Mouse (Mus musculus) kidney, embryonic 14.5 days (tissue): ENCODE measurements at regions not wholly inside any gene's neighbourhood (a gene's known extent, or its start where the extent isn't known, plus 50 kb on each side); places are given as distances from the start of the nearest gene placed in this dataset.

Experiments used
- ATAC-seq: fragments of 200-750 bp; cut with Nextera tagmentation; 2 replicates; pipeline ENCODE4 v1.8.0; 2017; ENCODE audit warnings: moderate number of reproducible peaks, mild to moderate bottlenecking, moderate TSS enrichment, moderate library complexity; ENCODE audit not compliant: low FRiP score, low TSS enrichment
- H3K27ac ChIP-seq: fragments of 300-500 bp; sonication (generic); 2 replicates; pipeline ENCODE4 v1.5.1; 2014; ENCODE audit warnings: low read depth, mild to moderate bottlenecking, low read length, moderate library complexity, mixed read lengths
- H3K27me3 ChIP-seq: fragments of 300-500 bp; sonication (generic); 2 replicates; pipeline ENCODE4 v1.6.1; 2014; ENCODE audit warnings: mild to moderate bottlenecking, low read length; ENCODE audit not compliant: control insufficient read depth, insufficient read depth
- H3K36me3 ChIP-seq: fragments of 300-500 bp; sonication (generic); 2 replicates; pipeline ENCODE4 v1.6.1; 2014; ENCODE audit warnings: low read length, mixed read lengths; ENCODE audit not compliant: control insufficient read depth, insufficient read depth
- H3K4me1 ChIP-seq: fragments of 300-500 bp; sonication (generic); 2 replicates; pipeline ENCODE4 v1.6.1; 2014; ENCODE audit warnings: low read length, mixed read lengths; ENCODE audit not compliant: control insufficient read depth, insufficient read depth
- H3K4me2 ChIP-seq: fragments of 300-500 bp; sonication (generic); replicated peaks from 2 replicates; pipeline ENCODE4 v1.6.1; 2014; ENCODE audit warnings: low read depth, mild to moderate bottlenecking, low read length
- H3K4me3 ChIP-seq: fragments of 300-500 bp; sonication (generic); 2 replicates; pipeline ENCODE4 v1.5.1; 2014; ENCODE audit warnings: mild to moderate bottlenecking, low read length
- H3K9ac ChIP-seq: fragments of 300-500 bp; sonication (generic); 2 replicates; pipeline ENCODE4 v1.6.1; 2014; ENCODE audit warnings: low read depth, mild to moderate bottlenecking, low read length, moderate library complexity
- H3K9me3 ChIP-seq: fragments of 300-500 bp; sonication (generic); 2 replicates; pipeline ENCODE4 v1.6.1; 2016; ENCODE audit warnings: low read length; ENCODE audit not compliant: control insufficient read depth
- WGBS: fragments of 180-500 bp; shearing (Covaris S2); extraction: QIAGEN DNeasy Blood & Tissue Kit; methylation state at CpG from one replicate; pipeline ENCODE4 v1.1.7; 2014; 5-methylcytosine and 5-hydroxymethylcytosine counted together

- peak overlapping the region; percentile 92; the same call in 1 of the 2 replicates for H3K27ac ChIP-seq
- no peaks in the 10 kb centered on the region for H3K9me3 ChIP-seq
- 36% methylated on average over 12 of the region's 12 CpGs for WGBS
- 0 out of 2 replicates have a peak, but pooled peaks cover 8% of the 10 kb centered on the region for H3K4me1 ChIP-seq
- no peaks in the 10 kb centered on the region for H3K27me3 ChIP-seq
- H3K4me3 ChIP-seq = no peak overlapping the region
- peak overlapping the region; percentile 40 for H3K9ac ChIP-seq
- ATAC-seq = no peak; the same call in 1 of the 2 replicates
- H3K4me2 ChIP-seq = peak overlapping the region; percentile 2; the same call in 1 of the 2 replicates
- no peaks in the 10 kb centered on the region for H3K36me3 ChIP-seq
Observed at GRCm38 (mm10) chr9:41447211-41447875, 285.8 kb upstream of the Ubash3b start.

- Histone ChIP-seq H3K36me3 (no peaks in the 10 kb centered on the region), H3K4me1 (0 out of 2 replicates have a peak, but pooled peaks cover 8% of the 10 kb centered on the region), H3K4me2 (no peak overlapping the region), H3K27me3 (no peaks in the 10 kb centered on the region), H3K27ac (peak overlapping the region; percentile 92; the same call in 1 of the 2 replicates), H3K4me3 (no peak overlapping the region), H3K9me3 (no peaks in the 10 kb centered on the region), H3K9ac (no peak overlapping the region)
- ATAC-seq = no peak
- 72% methylated on average over 9 of the region's 9 CpGs for WGBS
Observed at GRCm38 (mm10) chr9:41446431-41447203, 285.1 kb upstream of the Ubash3b start.

- Histone ChIP-seq H3K27me3 (no peaks in the 10 kb centered on the region), H3K9ac (no peak overlapping the region), H3K4me3 (no peak overlapping the region), H3K9me3 (peaks cover 14% of the 10 kb centered on the region), H3K4me1 (0 out of 2 replicates have a peak, but pooled peaks cover 8% of the 10 kb centered on the region), H3K36me3 (no peaks in the 10 kb centered on the region; the same call in 1 of the 2 replicates), H3K4me2 (no peak overlapping the region), H3K27ac (no peak overlapping the region)
- WGBS = 95% methylated on average over 3 of the region's 3 CpGs
- ATAC-seq = no peak
Observed at GRCm38 (mm10) chr9:41442418-41442817, 280.9 kb upstream of the Ubash3b start.

GRCm38 (mm10) chr9:41439979-41440378 is 278.5 kb upstream of the Ubash3b start:
- ATAC-seq = no peak
- no peaks in the 10 kb centered on the region for H3K4me1 ChIP-seq
- H3K27ac ChIP-seq = no peak overlapping the region
- no peak overlapping the region for H3K4me3 ChIP-seq
- no peak overlapping the region for H3K4me2 ChIP-seq
- 76% methylated on average over 4 of the region's 4 CpGs for WGBS
- H3K9me3 ChIP-seq = peaks cover 17% of the 10 kb centered on the region
- no peak overlapping the region for H3K9ac ChIP-seq
- no peaks in the 10 kb centered on the region for H3K27me3 ChIP-seq
- H3K36me3 ChIP-seq = no peaks in the 10 kb centered on the region; the same call in 1 of the 2 replicates

GRCm38 (mm10) chr9:41438141-41438540 is 276.6 kb upstream of the Ubash3b start:
- no peak overlapping the region for H3K9ac ChIP-seq
- H3K4me3 ChIP-seq = no peak overlapping the region
- WGBS = 98% methylated on average over 2 of the region's 2 CpGs
- no peaks in the 10 kb centered on the region for H3K4me1 ChIP-seq
- H3K27ac ChIP-seq = no peak overlapping the region
- H3K9me3 ChIP-seq = peaks cover 17% of the 10 kb centered on the region
- no peak for ATAC-seq
- no peaks in the 10 kb centered on the region for H3K27me3 ChIP-seq
- H3K36me3 ChIP-seq = no peaks in the 10 kb centered on the region; the same call in 1 of the 2 replicates
- no peak overlapping the region for H3K4me2 ChIP-seq

GRCm38 (mm10) chr9:41430391-41431343 is 269.2 kb upstream of the Ubash3b start:
- ATAC-seq = no peak
- no peak overlapping the region for H3K4me3 ChIP-seq
- WGBS = 86% methylated on average over 16 of the region's 16 CpGs
- no peaks in the 10 kb centered on the region for H3K36me3 ChIP-seq
- H3K9ac ChIP-seq = no peak overlapping the region
- H3K4me1 ChIP-seq = no peaks in the 10 kb centered on the region
- no peaks in the 10 kb centered on the region for H3K9me3 ChIP-seq
- H3K4me2 ChIP-seq = no peak overlapping the region
- H3K27me3 ChIP-seq = no peaks in the 10 kb centered on the region
- no peak overlapping the region for H3K27ac ChIP-seq

GRCm38 (mm10) chr9:41429711-41430390 is 268.4 kb upstream of the Ubash3b start:
- Histone ChIP-seq H3K4me1 (no peaks in the 10 kb centered on the region), H3K4me3 (no peak overlapping the region), H3K9ac (no peak overlapping the region), H3K4me2 (no peak overlapping the region), H3K36me3 (no peaks in the 10 kb centered on the region), H3K27me3 (no peaks in the 10 kb centered on the region), H3K27ac (no peak overlapping the region), H3K9me3 (no peaks in the 10 kb centered on the region)
- no peak for ATAC-seq
- 82% methylated on average over 10 of the region's 10 CpGs for WGBS

GRCm38 (mm10) chr9:41429236-41429635 is 267.7 kb upstream of the Ubash3b start:
- whole genome bisulfite sequencing = 87% methylated on average over 4 of the region's 4 CpGs
- no peaks in the 10 kb centered on the region for H3K4me1 ChIP-seq
- ATAC-seq = no peak

More at GRCm38 (mm10) chr9:41429236-41429635, 267.7 kb upstream of the Ubash3b start:
- Histone ChIP-seq H3K4me3 (no peak overlapping the region), H3K4me2 (no peak overlapping the region), H3K9me3 (no peaks in the 10 kb centered on the region), H3K9ac (no peak overlapping the region), H3K27ac (no peak overlapping the region), H3K27me3 (no peaks in the 10 kb centered on the region), H3K36me3 (no peaks in the 10 kb centered on the region)
